Mouse (Mus musculus): ENCODE measurements around the gene Zbtb34. TPM values are rescaled to one million over a fixed set of nuclear protein-coding genes. Genes with fewer than 3 reads are reported as not detected.

Zbtb34 gene
- polyA plus RNA-seq, 1 experiment: 1.6 TPM

DNA sequence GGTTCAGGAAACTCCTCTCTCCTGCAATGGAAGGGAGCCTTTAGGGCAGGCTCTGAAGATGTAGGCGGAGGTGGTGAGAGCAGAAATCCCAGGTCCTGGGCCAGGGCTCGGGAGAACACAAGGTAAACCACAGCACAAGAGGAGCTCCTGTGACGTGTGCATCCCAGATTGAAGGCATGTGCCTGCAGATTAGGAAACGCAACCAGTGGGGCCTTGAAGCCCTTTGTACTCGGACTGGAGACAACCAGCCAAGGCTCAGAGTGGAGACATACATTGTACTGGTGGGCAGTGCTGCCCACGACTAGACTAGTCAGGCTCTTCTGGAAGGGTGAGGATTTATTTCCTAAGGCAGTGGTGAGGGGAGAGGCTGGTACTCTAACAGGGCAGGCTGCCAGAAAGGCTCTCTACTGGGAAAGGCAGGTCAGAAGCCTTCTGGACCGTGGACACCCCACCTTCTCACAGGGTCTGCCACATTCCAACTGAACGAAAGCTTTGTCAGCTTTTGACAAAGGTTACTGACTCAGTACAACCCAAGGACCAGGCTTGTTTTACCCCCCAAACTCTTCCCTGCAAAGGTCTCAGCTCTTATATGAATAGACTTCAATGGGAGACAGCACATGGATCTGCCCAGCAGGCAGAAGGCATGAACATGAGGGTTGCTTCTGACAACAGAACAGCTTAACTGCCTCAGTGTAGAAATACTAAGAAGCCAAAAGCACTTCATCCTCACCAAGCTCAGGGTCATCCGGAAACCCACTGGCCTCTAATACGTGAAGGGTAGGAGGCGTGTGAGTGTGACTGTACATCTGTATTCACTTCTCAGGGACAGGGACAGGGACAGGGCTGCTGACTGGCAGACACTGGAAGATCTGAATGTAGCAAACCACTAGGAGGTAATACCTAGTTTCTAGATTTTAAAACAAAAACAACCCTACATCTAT is 20.2 kb upstream of the Zbtb34 start:
- no peaks in the 10 kb centered on the region for H3K79me3 ChIP-seq (ENCODE audit: low read depth)
- TF ChIP-seq MYOD1 (IDR thresholded peaks at IDR 0.05; ENCODE audit: control insufficient read depth, insufficient read length, low read depth) (no peak), CEBPB (IDR thresholded peaks at IDR 0.05; ENCODE audit: low read depth) (no peak), FOSL1 (IDR thresholded peaks at IDR 0.05; ENCODE audit: insufficient read depth, low read length, poor library complexity, severe bottlenecking) (no peak), CTCF (IDR thresholded peaks at IDR 0.05; ENCODE audit: control insufficient read depth, insufficient read depth, insufficient read length) (no peak), MAX (IDR thresholded peaks at IDR 0.05) (no peak), USF1 (IDR thresholded peaks at IDR 0.05; ENCODE audit: low read depth) (no peak), MYOG (IDR thresholded peaks at IDR 0.05; ENCODE audit: control insufficient read depth, extremely low read depth, insufficient read length) (no peak)
- peaks cover 32% of the 10 kb centered on the region for H3K79me2 ChIP-seq (ENCODE audit: control insufficient read depth, insufficient read depth)
- no peak overlapping the region for H3ac ChIP-seq (ENCODE audit: control insufficient read depth, insufficient read length, low read depth)
- H3K4me3 ChIP-seq (ENCODE audit: insufficient read depth, poor library complexity, severe bottlenecking): no peak overlapping the region
- H3K27me3 ChIP-seq (ENCODE audit: control insufficient read depth, insufficient read depth, insufficient read length): no peaks in the 10 kb centered on the region
- H3K36me3 ChIP-seq (ENCODE audit: control insufficient read depth, insufficient read depth): peaks cover 48% of the 10 kb centered on the region

DNA sequence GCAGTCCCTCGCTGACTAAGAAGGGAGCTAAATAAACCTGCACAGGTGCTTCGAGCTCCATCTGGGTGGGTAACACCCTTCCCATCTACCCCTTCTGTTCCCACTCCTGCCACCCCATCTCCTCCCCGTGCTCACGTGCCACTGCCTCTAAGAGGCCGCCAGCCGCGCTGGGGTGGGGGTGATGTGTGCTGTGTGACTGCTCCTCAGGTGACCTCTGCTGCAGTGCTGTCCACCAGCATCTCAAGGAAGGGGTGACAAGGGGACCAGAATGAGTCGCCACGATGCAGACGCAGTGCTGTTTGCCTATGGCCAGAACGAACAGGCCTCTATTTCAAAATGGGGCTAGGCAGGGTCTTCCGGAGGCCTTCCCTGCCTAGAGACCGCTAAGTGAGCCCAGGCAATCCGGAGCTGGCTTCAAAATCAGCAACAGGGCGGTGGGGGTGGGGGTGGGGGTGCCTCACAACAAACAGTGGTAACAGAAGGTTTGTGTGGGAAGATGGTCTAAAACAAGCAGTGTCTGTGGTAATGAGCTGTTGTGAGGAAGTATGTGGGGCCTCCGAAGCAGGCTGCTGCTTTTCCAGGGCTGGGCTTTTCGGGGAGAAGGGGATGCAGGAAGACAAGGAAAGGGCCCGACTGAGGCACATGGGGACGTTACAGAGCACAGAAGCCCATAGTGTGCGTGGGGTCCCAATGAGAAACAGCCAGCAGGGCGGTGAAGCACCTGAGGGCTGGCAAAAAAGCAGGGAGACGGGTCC is 18.2 kb upstream of the Zbtb34 start:
- Histone ChIP-seq H3K36me3 (ENCODE audit: control insufficient read depth, insufficient read depth) (peaks cover 35% of the 10 kb centered on the region), H3K4me3 (ENCODE audit: insufficient read depth, poor library complexity, severe bottlenecking) (no peak overlapping the region), H3K79me3 (ENCODE audit: low read depth) (no peaks in the 10 kb centered on the region), H3ac (ENCODE audit: control insufficient read depth, insufficient read length, low read depth) (no peak overlapping the region), H3K27me3 (ENCODE audit: control insufficient read depth, insufficient read depth, insufficient read length) (no peaks in the 10 kb centered on the region), H3K79me2 (ENCODE audit: control insufficient read depth, insufficient read depth) (peaks cover 23% of the 10 kb centered on the region)
- TF ChIP-seq CEBPB (IDR thresholded peaks at IDR 0.05; ENCODE audit: low read depth): no peak
- no peak for TF ChIP-seq USF1 (IDR thresholded peaks at IDR 0.05; ENCODE audit: low read depth)
- TF ChIP-seq MYOD1 (IDR thresholded peaks at IDR 0.05; ENCODE audit: control insufficient read depth, insufficient read length, low read depth): no peak
- TF ChIP-seq CTCF (IDR thresholded peaks at IDR 0.05; ENCODE audit: control insufficient read depth, insufficient read depth, insufficient read length): no peak
- TF ChIP-seq FOSL1 (IDR thresholded peaks at IDR 0.05; ENCODE audit: insufficient read depth, low read length, poor library complexity, severe bottlenecking): no peak
- TF ChIP-seq MAX (IDR thresholded peaks at IDR 0.05): no peak
- no peak for TF ChIP-seq MYOG (IDR thresholded peaks at IDR 0.05; ENCODE audit: control insufficient read depth, extremely low read depth, insufficient read length)

DNA sequence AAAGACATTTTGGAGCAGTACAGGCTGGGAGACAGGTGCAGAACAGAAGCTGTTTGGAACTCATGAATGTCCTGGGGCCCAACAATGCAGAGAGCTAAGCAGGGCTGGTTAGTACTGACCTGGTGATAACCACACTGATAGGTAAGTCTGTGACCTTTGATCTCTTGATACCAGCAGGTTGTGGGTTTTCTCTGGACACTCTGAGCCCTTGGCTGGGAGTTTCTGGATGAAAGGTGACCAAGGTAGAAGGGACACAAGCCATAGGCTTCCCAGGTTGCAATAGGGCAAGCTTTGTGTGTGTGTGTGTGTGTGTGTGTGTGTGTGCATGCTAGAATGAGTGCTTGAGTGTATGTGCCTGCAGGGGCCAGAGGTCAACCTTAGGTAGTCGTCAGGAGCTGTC is 15.7 kb upstream of the Zbtb34 start:
- peaks cover 13% of the 10 kb centered on the region for H3K36me3 ChIP-seq (ENCODE audit: control insufficient read depth, insufficient read depth)
- H3ac ChIP-seq (ENCODE audit: control insufficient read depth, insufficient read length, low read depth): no peak overlapping the region
- H3K4me3 ChIP-seq (ENCODE audit: insufficient read depth, poor library complexity, severe bottlenecking): no peak overlapping the region
- peaks cover 7% of the 10 kb centered on the region for H3K79me2 ChIP-seq (ENCODE audit: control insufficient read depth, insufficient read depth)
- H3K79me3 ChIP-seq (ENCODE audit: low read depth): no peaks in the 10 kb centered on the region
- TF ChIP-seq MYOG (IDR thresholded peaks at IDR 0.05; ENCODE audit: control insufficient read depth, extremely low read depth, insufficient read length): no peak
- TF ChIP-seq USF1 (IDR thresholded peaks at IDR 0.05; ENCODE audit: low read depth): no peak
- H3K27me3 ChIP-seq (ENCODE audit: control insufficient read depth, insufficient read depth, insufficient read length): no peaks in the 10 kb centered on the region

DNA sequence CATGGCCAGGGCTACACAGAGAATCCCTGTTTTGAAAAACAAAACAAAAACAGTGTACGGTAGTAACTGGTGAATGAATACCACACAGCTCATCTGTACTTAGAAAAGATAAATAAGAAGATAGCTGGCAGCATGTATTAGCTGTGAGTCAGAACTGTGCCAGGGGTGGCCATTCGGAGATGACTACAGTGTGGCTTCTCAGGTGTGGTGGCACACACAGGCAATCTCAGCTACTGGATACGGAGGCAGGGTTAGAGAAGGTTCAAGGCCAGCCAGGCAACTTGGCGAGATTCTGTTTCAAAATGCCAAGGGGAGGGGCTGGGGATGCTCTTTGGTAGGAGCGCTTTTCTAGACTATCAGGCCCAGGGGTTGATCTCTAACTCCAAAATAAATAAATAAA is 14.6 kb upstream of the Zbtb34 start:
- no peak for TF ChIP-seq USF1 (IDR thresholded peaks at IDR 0.05; ENCODE audit: low read depth)
- no peak for TF ChIP-seq MAX (IDR thresholded peaks at IDR 0.05)
- TF ChIP-seq MYOD1 (IDR thresholded peaks at IDR 0.05; ENCODE audit: control insufficient read depth, insufficient read length, low read depth): no peak
- TF ChIP-seq FOSL1 (IDR thresholded peaks at IDR 0.05; ENCODE audit: insufficient read depth, low read length, poor library complexity, severe bottlenecking): no peak
- TF ChIP-seq CTCF (IDR thresholded peaks at IDR 0.05; ENCODE audit: control insufficient read depth, insufficient read depth, insufficient read length): no peak
- no peak for TF ChIP-seq MYOG (IDR thresholded peaks at IDR 0.05; ENCODE audit: control insufficient read depth, extremely low read depth, insufficient read length)
- no peak for TF ChIP-seq CEBPB (IDR thresholded peaks at IDR 0.05; ENCODE audit: low read depth)
- no peak overlapping the region for H3ac ChIP-seq (ENCODE audit: control insufficient read depth, insufficient read length, low read depth)
- H3K36me3 ChIP-seq (ENCODE audit: control insufficient read depth, insufficient read depth): peaks cover 8% of the 10 kb centered on the region
- no peaks in the 10 kb centered on the region for H3K79me3 ChIP-seq (ENCODE audit: low read depth)
- H3K79me2 ChIP-seq (ENCODE audit: control insufficient read depth, insufficient read depth): peaks cover under 1% of the 10 kb centered on the region
- H3K27me3 ChIP-seq (ENCODE audit: control insufficient read depth, insufficient read depth, insufficient read length): no peaks in the 10 kb centered on the region
- no peak overlapping the region for H3K4me3 ChIP-seq (ENCODE audit: insufficient read depth, poor library complexity, severe bottlenecking)

DNA sequence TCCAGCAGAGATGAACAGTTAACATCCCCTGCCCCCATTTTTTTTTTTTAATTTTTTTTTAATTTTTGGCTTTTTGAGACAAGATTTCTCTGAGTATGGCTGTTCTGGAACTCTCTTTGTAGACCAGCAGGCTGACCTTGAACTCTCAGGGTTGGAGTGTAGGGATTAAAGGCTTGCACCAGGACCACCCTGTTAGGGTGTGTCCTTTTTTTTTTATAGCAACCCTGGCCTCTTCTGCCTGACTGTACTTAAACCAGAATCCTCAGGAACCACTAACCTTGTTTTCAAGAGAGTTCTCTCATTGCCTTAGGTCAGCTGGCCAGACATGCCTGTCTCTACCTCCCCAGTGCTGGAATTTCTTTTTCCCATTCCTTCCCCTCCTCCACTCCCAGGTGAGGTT is 13.7 kb upstream of the Zbtb34 start:
- Histone ChIP-seq H3K79me3 (ENCODE audit: low read depth) (no peaks in the 10 kb centered on the region), H3K79me2 (ENCODE audit: control insufficient read depth, insufficient read depth) (no peaks in the 10 kb centered on the region), H3ac (ENCODE audit: control insufficient read depth, insufficient read length, low read depth) (no peak overlapping the region), H3K36me3 (ENCODE audit: control insufficient read depth, insufficient read depth) (peaks cover under 1% of the 10 kb centered on the region), H3K4me3 (ENCODE audit: insufficient read depth, poor library complexity, severe bottlenecking) (no peak overlapping the region), H3K27me3 (ENCODE audit: control insufficient read depth, insufficient read depth, insufficient read length) (no peaks in the 10 kb centered on the region)
- no peak for TF ChIP-seq FOSL1 (IDR thresholded peaks at IDR 0.05; ENCODE audit: insufficient read depth, low read length, poor library complexity, severe bottlenecking)
- TF ChIP-seq MAX (IDR thresholded peaks at IDR 0.05): no peak
- no peak for TF ChIP-seq MYOG (IDR thresholded peaks at IDR 0.05; ENCODE audit: control insufficient read depth, extremely low read depth, insufficient read length)
- TF ChIP-seq MYOD1 (IDR thresholded peaks at IDR 0.05; ENCODE audit: control insufficient read depth, insufficient read length, low read depth): no peak
- TF ChIP-seq USF1 (IDR thresholded peaks at IDR 0.05; ENCODE audit: low read depth): no peak
- no peak for TF ChIP-seq CEBPB (IDR thresholded peaks at IDR 0.05; ENCODE audit: low read depth)
- no peak for TF ChIP-seq CTCF (IDR thresholded peaks at IDR 0.05; ENCODE audit: control insufficient read depth, insufficient read depth, insufficient read length)

Measured in C2C12 (cell line).